Mouse (Mus musculus) testis, adult 2 months (tissue): ENCODE measurements around the gene Mgrn1.

Source experiments
- CTCF ChIP-seq: fragments of 200-500 bp; IDR thresholded peaks from 2 replicates; pipeline ENCODE4 v1.5.1; 2012; ENCODE audit warnings: low read depth, mild to moderate bottlenecking, inconsistent platforms, low read length, moderate library complexity; ENCODE audit not compliant: control insufficient read depth, insufficient read depth, insufficient replicate concordance
- POLR2A ChIP-seq: fragments of 200-500 bp; IDR thresholded peaks from 2 replicates; pipeline ENCODE4 v1.6.1; 2012; ENCODE audit warnings: low read depth, mild to moderate bottlenecking, inconsistent platforms, low read length, moderate library complexity; ENCODE audit not compliant: control insufficient read depth

DNA sequence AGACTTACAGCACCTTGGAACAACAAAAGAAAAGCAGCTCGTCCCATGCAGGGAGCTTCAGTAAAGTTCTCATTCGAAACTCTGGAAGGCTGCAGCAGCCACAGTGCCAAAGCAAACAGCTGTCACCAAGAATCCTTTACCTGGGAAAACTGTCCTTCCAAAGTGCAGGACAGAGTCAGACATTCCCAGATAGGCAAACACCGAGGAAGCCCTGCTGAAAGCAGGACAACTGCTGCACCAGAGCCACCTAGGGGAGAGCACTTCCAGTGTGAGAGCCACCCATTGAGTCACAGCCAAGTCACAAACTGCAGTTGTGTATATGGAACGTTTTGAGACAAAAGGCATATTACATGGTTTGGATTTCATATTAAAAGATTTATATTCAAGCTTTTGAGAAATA, 59.4 kb downstream of the Mgrn1 start:
- TF ChIP-seq CTCF = no peak
- TF ChIP-seq POLR2A = no peak
